Mouse (Mus musculus): ENCODE measurements around the gene Commd6. TPM values are rescaled to one million over a fixed set of nuclear protein-coding genes. Genes with fewer than 3 reads are reported as not detected.

The Commd6 gene
- total RNA-seq, 2 experiments from 2014 or later, result 54.5 to 59.7 TPM

DNA sequence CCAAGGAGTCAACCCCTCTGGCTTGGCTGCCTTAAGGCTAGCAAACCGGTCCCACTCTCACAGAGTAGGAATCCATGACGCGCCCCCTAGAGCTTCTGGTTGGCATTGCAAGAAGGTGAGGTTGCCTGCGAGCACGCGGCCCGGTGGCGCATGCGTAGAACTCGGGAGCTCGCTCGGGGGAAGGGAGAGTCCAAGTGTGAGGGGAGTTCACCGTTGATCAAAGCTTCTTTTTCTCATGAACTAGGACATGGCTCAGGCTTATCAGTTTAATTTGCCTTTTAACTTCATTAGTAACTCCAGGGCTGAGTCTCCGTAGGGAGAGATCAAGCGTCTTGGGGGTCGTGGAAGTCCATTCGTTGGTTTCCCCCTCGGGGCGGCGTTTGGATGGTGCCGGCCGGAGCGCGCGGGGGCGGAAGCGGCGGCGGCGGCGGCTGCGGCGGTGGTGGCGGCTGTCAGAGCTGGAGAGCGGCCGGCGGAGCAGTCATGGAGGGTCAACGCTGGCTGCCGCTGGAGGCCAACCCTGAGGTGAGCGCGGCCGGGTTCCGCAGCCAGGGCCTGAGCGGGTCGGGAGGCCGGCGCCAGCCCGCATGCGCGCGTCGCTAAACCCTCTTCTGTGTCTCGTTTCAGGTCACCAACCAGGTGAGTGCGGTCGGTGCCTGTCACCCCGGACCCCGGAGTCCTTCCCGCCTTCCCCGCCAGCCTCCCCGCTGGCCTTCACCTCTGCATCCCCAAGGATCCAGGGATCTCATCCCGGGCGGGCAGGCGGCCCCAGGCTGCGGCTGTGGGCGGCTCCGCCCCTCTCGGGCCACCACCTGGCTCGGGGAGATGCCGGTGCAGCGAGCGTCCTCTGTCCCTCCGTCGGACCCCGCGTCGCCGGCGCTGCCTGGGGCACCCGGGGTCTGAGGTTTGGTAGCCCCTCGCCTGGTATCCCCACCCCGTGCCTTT is 13.4 kb upstream of the Commd6 start, which contains the start of gene Uchl3:
Uchl3 (plus strand) TSS at position 387 of the 945 bp plus-strand sequence.
- DNase-seq (ENCODE audit: extremely low spot score in 1 of 2, low spot score in 2 of 2), result peak; percentile 95 to 99
- peak within 1 kb of the TSS; percentile 99 for H3K27ac ChIP-seq
- intact Hi-C loops (cut with DNase I), result loop anchor here (2.0 to 5.0 kb wide), 3 partner anchors 45 to 197 kb away; partner anchors contain the start of gene Tbc1d4
- no peak; the same call in none of the 2 replicates for TF ChIP-seq CTCF (IDR thresholded peaks at IDR 0.05)
- H3K4me3 ChIP-seq, result peak within 1 kb of the TSS; percentile 94

DNA sequence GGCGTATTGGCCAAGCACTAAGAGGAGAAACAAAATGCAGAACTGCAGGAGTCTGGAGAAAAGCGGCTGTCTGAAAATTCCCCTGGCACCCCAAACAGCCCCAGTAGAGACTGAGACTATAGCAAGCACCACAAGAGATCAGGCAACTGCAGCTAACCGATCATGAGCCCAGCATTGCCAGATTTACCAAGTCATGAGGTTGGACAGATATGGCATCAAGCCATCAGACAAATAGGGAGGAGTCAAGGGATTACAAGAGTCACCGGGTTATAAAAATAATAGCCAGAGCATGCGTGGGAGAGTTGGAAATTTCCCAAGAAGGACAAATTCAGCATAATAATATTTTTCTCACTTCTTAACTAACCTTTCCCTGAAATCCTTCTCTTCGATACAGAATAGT is 12.1 kb upstream of the Commd6 start:
- Histone ChIP-seq H3K27ac (no peak overlapping the region), H3K4me3 (no peak overlapping the region)
- TF ChIP-seq CTCF (IDR thresholded peaks at IDR 0.05), result no peak
- intact Hi-C loops (cut with DNase I), result loop anchor here (2.0 to 5.0 kb wide), 3 partner anchors 44 to 195 kb away; partner anchors contain the start of gene Tbc1d4
- DNase-seq (ENCODE audit: extremely low spot score in 1 of 2, low spot score in 2 of 2), result no peak

DNA sequence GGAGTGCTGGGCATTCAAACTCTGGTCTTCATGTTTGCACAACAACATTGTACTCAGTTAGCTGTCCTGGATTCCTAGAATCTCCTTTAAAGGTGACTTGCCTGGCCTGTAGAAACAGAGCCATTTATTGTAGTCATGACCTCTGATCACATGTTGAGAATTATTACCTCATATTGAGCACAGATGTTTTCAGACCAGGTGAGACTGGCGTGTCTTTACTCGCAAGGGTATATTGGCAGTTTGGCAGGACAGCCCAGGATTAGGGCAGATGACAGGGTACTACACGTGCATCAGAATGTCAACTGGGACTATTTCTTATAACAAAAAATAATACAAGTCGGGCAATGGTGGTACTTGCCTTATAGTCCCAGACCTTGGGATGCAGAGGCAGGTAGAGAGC is 10.1 kb upstream of the Commd6 start:
- intact Hi-C loops (cut with DNase I), result loop anchor here (5.0 kb wide), 2 partner anchors 133 to 193 kb away; no protein-coding TSS in a partner anchor
- no peak overlapping the region for H3K4me3 ChIP-seq

DNA sequence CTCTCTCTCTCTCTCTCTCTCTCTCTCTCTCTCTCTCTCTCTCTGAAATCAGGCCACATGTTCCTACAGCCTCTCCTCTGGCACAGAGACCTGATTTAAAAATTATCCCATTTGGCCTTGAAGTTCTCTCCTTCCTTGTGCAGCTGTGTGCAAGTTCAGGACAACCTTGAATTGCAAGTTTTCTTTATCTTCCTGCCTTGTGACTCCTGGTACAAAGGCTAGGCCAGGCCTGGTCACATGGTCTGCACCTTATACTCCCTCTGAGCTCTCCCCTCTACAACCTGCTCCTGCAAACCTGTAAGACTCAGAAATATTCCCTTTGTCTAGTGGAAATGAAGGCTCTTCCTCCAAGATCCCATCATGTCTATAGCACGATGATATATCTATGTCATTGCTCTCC is 4.5 kb upstream of the Commd6 start:
- intact Hi-C loops (cut with DNase I), result no loop called here
- H3K4me3 ChIP-seq, result no peak overlapping the region
- no peak for DNase-seq (ENCODE audit: extremely low spot score in 1 of 2, low spot score in 2 of 2)
- no peak for TF ChIP-seq CTCF (IDR thresholded peaks at IDR 0.05)
- no peak overlapping the region for H3K27ac ChIP-seq

More for the DNA sequence above, 10.1 kb upstream of the Commd6 start:
- DNase-seq (ENCODE audit: extremely low spot score in 1 of 2, low spot score in 2 of 2), result no peak
- no peak for TF ChIP-seq CTCF (IDR thresholded peaks at IDR 0.05)
- no peak overlapping the region for H3K27ac ChIP-seq

DNA sequence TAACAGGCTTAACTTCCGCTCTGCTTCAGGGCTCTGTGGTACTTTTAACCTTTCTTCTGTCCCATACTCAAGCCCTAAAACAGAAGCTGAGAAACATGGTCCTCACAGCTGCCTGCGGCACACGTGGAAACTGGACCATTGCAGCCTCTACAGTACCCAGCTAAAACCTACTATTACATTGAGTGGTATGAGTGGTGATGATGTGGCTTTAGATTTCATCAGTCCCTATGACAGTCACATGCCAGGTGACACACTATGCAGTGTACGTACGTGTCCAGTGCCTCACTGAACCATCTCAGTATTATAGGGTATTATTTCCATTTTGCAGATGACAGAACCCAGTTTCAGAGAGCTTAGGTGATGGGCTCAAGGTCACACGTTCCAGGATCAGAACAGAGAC is 3.1 kb downstream of the Commd6 start:
- no peak for DNase-seq (ENCODE audit: extremely low spot score in 1 of 2, low spot score in 2 of 2)
- H3K27ac ChIP-seq, result no peak overlapping the region
- no peak overlapping the region for H3K4me3 ChIP-seq
- no peak for TF ChIP-seq CTCF (IDR thresholded peaks at IDR 0.05)
- intact Hi-C loops (cut with DNase I), result no loop called here

GRCm38 (mm10) chr14:101635765-101636164 is 4.7 kb downstream of the Commd6 start:
- Histone ChIP-seq H3K4me3 (no peak overlapping the region), H3K27ac (no peak overlapping the region)
- peak; percentile 22 for TF ChIP-seq CTCF (IDR thresholded peaks at IDR 0.05)
- no peak for DNase-seq (ENCODE audit: extremely low spot score in 1 of 2, low spot score in 2 of 2)
- intact Hi-C loops (cut with DNase I), result no loop called here

DNA sequence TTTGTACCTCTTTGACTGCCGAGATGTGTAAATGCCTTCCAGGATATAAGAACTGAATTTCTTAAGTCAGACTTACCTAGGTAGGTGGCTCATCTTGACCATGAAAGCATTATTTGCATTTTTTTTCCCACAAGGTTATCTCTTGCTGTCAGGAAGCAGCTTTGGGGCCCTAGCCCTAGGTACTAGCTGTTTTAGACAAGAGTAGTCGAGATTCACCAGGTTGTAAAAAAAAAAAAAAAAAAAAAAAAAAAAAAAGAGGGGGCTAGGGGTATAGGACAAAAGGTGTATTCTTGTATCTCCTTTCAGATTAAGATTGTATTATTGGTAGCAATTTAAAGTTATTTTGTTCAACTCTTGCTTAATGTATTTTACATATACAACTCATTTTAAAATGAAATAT is 9.9 kb downstream of the Commd6 start:
- Histone ChIP-seq H3K4me3 (no peak overlapping the region), H3K27ac (no peak overlapping the region)
- intact Hi-C loops (cut with DNase I), result no loop called here
- no peak for DNase-seq (ENCODE audit: extremely low spot score in 1 of 2, low spot score in 2 of 2)
- no peak for TF ChIP-seq CTCF (IDR thresholded peaks at IDR 0.05)

DNA sequence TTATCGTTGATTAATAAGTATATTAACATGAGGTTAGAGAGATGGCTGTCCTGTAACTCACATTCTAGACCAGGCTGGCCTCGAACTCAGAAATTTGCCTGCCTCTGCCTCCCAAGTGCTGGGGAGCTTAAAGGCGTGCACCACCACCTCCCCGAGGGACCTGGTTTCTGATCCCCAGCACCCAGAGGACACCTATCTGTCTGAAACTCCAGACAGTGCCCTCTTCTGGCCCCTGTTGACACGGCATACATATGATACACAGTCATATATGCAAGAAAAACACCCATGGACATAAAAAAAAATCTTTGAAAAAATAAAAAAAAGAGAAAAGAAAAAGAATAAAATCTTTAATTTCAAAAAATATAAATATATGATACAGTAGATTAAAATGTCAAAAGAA is 22.8 kb downstream of the Commd6 start:
- intact Hi-C loops (cut with DNase I), result no loop called here
- Histone ChIP-seq H3K4me3 (no peak overlapping the region), H3K27ac (no peak overlapping the region)
- DNase-seq (ENCODE audit: extremely low spot score in 1 of 2, low spot score in 2 of 2), result no peak
- TF ChIP-seq CTCF (IDR thresholded peaks at IDR 0.05), result no peak

GRCm38 (mm10) chr14:101616178-101616577 is 24.3 kb downstream of the Commd6 start:
- intact Hi-C loops (cut with DNase I), result no loop called here
- H3K27ac ChIP-seq, result no peak overlapping the region
- H3K4me3 ChIP-seq, result no peak overlapping the region
- no peak for TF ChIP-seq CTCF (IDR thresholded peaks at IDR 0.05)
- DNase-seq (ENCODE audit: extremely low spot score in 1 of 2, low spot score in 2 of 2), result no peak

DNA sequence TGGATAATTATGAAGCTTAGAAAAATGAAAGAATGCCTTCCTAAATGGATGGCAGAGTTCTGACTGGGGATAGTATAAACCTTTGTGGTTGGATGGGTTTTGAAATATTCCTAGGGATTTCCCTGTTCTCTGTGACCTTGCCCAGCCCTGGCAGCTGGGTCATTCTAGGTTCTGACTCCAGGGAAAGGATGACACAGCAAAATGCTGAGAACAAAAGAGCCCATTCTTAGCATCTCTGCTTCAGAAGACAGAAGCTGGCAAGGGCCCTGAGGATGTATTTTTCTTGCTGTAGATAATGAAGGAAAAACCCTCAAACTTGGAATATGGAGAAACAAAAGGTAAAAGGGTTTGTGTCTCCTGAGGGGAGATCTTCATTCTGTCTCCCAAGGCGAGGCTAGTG is 27.3 kb downstream of the Commd6 start:
- TF ChIP-seq CTCF (IDR thresholded peaks at IDR 0.05), result no peak
- no peak for DNase-seq (ENCODE audit: extremely low spot score in 1 of 2, low spot score in 2 of 2)
- H3K27ac ChIP-seq, result no peak overlapping the region
- no peak overlapping the region for H3K4me3 ChIP-seq
- intact Hi-C loops (cut with DNase I), result no loop called here

- intact Hi-C loops (cut with DNase I), result no loop called here
- TF ChIP-seq CTCF (IDR thresholded peaks at IDR 0.05), result no peak
- DNase-seq (ENCODE audit: extremely low spot score in 1 of 2, low spot score in 2 of 2), result no peak
- no peak overlapping the region for H3K27ac ChIP-seq
- no peak overlapping the region for H3K4me3 ChIP-seq
Observed at GRCm38 (mm10) chr14:101610701-101611100, 29.8 kb downstream of the Commd6 start.
